Mouse (Mus musculus): Measurements from ENCODE around the gene Dlg4. TPM values are rescaled to one million over a fixed set of nuclear protein-coding genes. Genes with fewer than 3 reads are reported as not detected.
A peak's percentile ranks its signal among the peaks of the same experiment; 100 is the strongest.

The Dlg4 gene
- total RNA-seq (2021): 1 to 10 TPM; 3.2 to 5.2 TPM
- long read RNA-seq, experiment 1, partial matches to known transcripts: 1 of 2 reads
- long read RNA-seq, experiment 1, other reads (novel, unspliced or antisense): 1 of 2 reads
- long read RNA-seq, experiment 2: 0 reads

DNA sequence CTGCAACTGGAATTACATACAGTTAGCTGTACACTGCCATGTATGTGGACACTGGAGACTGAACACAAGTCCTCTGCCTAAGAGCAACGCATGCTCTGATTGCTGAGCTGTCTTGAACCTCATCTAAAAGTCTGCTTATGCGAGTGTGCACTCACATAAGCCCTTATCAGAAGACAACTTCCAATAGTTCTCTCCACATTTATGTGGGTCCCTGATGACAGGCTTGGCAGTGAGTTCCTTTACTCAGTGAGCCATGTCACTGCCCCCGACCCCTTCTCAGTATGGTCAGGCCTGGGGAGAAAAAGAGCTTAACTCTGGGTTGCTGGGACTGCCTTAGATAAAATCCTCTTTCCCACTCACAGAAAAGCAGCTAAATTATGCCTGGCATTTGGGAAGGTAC, at the start of gene Dlg4:
Dlg4 (plus strand) TSS at position 274 of the 400 bp plus-strand sequence.
- intact Hi-C loops (cut with DNase I): no loop called here
- Histone ChIP-seq H3K4me3 (peak within 1 kb of the TSS; percentile 69), H3K27ac (peak within 1 kb of the TSS; percentile 79)
- TF ChIP-seq CTCF (IDR thresholded peaks at IDR 0.05): no peak
- no peak for DNase-seq

GRCm38 (mm10) chr11:69968793-69969192, 47.9 kb upstream of the Dlg4 start:
- H3K4me3 ChIP-seq: no peak overlapping the region
- DNase-seq: no peak
- no peak overlapping the region for H3K27ac ChIP-seq
- TF ChIP-seq CTCF (IDR thresholded peaks at IDR 0.05): no peak
- intact Hi-C loops (cut with DNase I): no loop called here

GRCm38 (mm10) chr11:69970222-69970621, 46.5 kb upstream of the Dlg4 start:
- H3K4me3 ChIP-seq: no peak overlapping the region
- no peak overlapping the region for H3K27ac ChIP-seq
- no peak for DNase-seq
- intact Hi-C loops (cut with DNase I): no loop called here
- TF ChIP-seq CTCF (IDR thresholded peaks at IDR 0.05): no peak

DNA sequence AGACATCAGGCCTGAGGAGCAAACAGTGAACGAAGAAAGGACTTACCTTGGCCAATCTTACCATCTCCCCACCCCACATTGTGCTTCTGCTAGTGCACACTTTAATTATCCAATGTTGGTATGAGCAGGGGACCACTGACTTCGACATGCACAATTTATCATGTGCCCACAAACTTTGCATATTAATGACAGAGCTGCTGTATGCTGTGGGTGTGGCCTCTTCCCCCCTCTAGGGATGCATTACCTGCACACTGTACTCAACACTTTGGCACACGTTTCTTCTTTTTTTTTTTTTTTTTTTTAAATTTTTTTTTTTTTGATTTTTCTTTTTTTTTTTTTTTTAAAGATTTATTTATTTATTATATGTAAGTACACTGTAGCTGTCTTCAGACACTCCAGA, 46.0 kb upstream of the Dlg4 start:
- no peak overlapping the region for H3K27ac ChIP-seq
- no peak for DNase-seq
- no peak for TF ChIP-seq CTCF (IDR thresholded peaks at IDR 0.05)
- no peak overlapping the region for H3K4me3 ChIP-seq
- intact Hi-C loops (cut with DNase I): no loop called here

- intact Hi-C loops (cut with DNase I): no loop called here
- Histone ChIP-seq H3K27ac (no peak overlapping the region), H3K4me3 (no peak overlapping the region)
- DNase-seq: no peak
- TF ChIP-seq CTCF (IDR thresholded peaks at IDR 0.05): no peak
These were observed 41.8 kb upstream of the Dlg4 start for GRCm38 (mm10) chr11:69974907-69975306.

DNA sequence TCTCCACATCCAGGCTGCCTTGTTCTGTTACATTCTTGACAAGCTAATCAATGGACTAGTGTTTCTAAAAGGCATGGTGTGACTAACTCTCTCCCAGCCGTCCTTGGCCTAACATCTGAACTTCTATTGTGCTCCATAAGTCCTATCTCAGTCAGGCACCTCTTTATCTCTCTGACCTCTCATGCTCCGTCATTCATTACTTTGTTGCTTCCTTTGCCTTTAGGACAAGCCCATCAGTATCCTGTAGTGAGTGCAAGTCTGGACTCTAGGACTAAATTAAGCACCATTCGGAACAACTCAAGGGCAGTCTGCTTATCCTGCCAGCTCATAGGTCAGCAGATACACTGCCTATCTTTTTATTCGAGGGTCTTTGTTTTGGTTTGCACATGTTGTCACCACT, 40.5 kb upstream of the Dlg4 start:
- intact Hi-C loops (cut with DNase I): no loop called here
- no peak for TF ChIP-seq CTCF (IDR thresholded peaks at IDR 0.05)
- no peak for DNase-seq
- H3K4me3 ChIP-seq: no peak overlapping the region
- no peak overlapping the region for H3K27ac ChIP-seq

DNA sequence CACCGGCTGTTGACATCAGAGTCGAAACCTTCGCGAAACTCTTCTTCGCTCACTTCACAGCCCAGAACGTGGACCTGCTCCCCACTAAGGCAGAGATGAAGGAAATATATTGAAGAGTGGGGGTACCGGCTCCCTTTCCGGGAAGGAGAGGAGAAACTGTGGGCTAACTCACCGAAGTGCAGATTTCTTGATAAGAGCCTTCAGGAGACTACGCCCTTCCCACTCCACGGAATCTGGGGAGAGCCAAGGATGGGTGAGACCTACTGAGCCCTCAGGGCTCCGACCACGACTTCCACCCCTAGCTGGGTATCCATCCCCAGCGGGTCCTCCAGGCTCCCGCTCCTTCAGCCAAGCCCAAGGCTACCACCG, 36.9 kb upstream of the Dlg4 start:
- DNase-seq: no peak
- H3K27ac ChIP-seq: peak overlapping the region; percentile 99
- peak overlapping the region; percentile 92 for H3K4me3 ChIP-seq
- intact Hi-C loops (cut with DNase I): loop anchor here (2.0 kb wide), 1 partner anchor 29 kb away; no protein-coding TSS in a partner anchor
- TF ChIP-seq CTCF (IDR thresholded peaks at IDR 0.05): no peak

DNA sequence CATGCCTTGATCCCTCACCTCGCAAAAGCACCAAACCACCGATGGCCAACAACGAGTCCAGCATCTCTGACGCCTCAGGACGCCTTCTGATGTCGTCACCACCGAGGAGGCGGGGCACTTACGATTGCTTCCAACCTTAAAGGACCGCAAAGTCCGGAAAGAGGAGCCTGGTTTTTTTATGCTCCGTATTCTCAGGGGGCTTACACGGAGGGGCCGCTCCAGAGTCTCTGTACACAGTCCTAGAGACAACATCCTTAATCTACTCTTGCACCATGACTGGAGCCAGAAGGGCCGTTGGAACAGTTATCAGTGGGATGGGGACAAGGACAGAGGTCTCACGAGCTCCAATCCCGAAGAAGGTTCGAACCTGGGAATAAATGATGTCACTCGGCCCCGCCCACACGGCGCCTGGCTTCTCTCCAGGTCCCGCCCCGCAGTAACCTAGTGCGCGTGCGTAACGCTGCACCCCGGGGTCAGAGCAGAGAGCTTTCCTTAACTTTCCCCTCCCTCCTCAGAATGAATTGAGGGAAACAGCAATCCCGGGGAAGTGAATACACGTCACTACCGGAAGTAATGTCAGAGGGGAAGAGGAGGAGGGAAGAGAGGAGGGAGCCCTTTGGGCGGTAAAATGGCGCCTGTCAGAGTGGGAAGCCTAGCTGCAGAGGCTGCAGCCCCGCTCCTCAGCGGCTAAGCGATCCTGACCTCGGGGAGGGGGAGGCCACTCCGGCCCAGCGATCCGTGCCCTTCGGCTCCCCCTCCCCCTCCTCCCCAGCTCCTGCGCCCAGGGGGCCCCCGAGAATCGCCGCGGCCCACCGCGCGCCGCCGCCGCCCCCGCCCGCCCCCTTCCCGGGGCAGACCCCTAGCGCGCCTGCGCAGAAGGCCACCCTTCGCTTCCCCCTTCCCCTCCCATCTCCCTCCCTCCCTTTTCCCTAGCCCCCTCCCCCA, 36.3 kb upstream of the Dlg4 start:
- DNase-seq: peak; percentile 95
- intact Hi-C loops (cut with DNase I): no loop called here
- peak overlapping the region; percentile 99 for H3K27ac ChIP-seq
- H3K4me3 ChIP-seq: peak overlapping the region; percentile 92
- no peak for TF ChIP-seq CTCF (IDR thresholded peaks at IDR 0.05)

- Histone ChIP-seq H3K27ac (peak within 1 kb of the TSS; percentile 99), H3K4me3 (peak within 1 kb of the TSS; percentile 92)
- TF ChIP-seq CTCF (IDR thresholded peaks at IDR 0.05): no peak
- DNase-seq: peak; percentile 64
- intact Hi-C loops (cut with DNase I): no loop called here
These were observed 35.5 kb upstream of the Dlg4 start, which contains the start of gene Ctdnep1 for GRCm38 (mm10) chr11:69981141-69981762. Gene Ctdnep1, plus strand, starts transcription at chr11:69981156.

DNA sequence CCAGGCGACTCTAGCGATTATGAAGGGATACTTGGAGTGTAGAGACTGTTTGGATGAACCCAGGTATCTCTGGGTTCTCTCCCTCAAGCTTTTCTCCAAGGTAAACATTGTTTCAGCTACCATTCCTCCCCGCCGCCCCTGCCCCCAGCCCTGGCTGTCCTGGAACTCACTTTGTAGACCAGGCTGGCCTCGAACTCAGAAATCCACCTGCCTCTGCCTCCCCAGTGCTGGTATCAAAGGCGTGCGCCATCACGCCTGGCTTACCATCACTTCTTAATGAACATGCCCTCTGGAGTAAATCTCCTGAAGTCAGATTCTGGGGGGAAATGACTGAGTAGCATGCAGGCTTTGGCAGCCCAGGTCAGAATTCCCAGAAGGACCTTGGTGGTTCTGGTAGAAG, 34.5 kb upstream of the Dlg4 start, which contains the start of gene Elp5:
Elp5 (minus strand) TSS at position 293 of the 400 bp plus-strand sequence.
- TF ChIP-seq CTCF (IDR thresholded peaks at IDR 0.05): no peak
- H3K27ac ChIP-seq: peak within 1 kb of the TSS; percentile 99
- intact Hi-C loops (cut with DNase I): no loop called here
- DNase-seq: no peak
- H3K4me3 ChIP-seq: peak within 1 kb of the TSS; percentile 92

GRCm38 (mm10) chr11:69982877-69983276, 33.9 kb upstream of the Dlg4 start:
- Histone ChIP-seq H3K4me3 (peak overlapping the region; percentile 92), H3K27ac (peak overlapping the region; percentile 99)
- intact Hi-C loops (cut with DNase I): no loop called here
- peak; percentile 84 for DNase-seq
- no peak for TF ChIP-seq CTCF (IDR thresholded peaks at IDR 0.05)

- intact Hi-C loops (cut with DNase I): no loop called here
- H3K27ac ChIP-seq: peak overlapping the region; percentile 99
These were observed 33.4 kb upstream of the Dlg4 start for GRCm38 (mm10) chr11:69983377-69983776.

GRCm38 (mm10) chr11:69984431-69984830, 32.3 kb upstream of the Dlg4 start:
- peak overlapping the region; percentile 92 for H3K4me3 ChIP-seq
- DNase-seq: no peak
- TF ChIP-seq CTCF (IDR thresholded peaks at IDR 0.05): no peak
- intact Hi-C loops (cut with DNase I): no loop called here
- H3K27ac ChIP-seq: peak overlapping the region; percentile 99

More at GRCm38 (mm10) chr11:69983377-69983776, 33.4 kb upstream of the Dlg4 start:
- peak; percentile 78 for DNase-seq
- no peak for TF ChIP-seq CTCF (IDR thresholded peaks at IDR 0.05)
- peak overlapping the region; percentile 92 for H3K4me3 ChIP-seq
